Mouse (Mus musculus): ENCODE measurements at regions not wholly inside any gene's neighbourhood (a gene's known extent, or its start where the extent isn't known, plus 50 kb on each side); places are given as distances from the start of the nearest gene placed in this dataset.

- Histone ChIP-seq H3K4me3 (ENCODE audit: low read depth, low read length) (no peak overlapping the region), H3K9me3 (ENCODE audit: low read depth, low read length) (no peaks in the 10 kb centered on the region), H3K27me3 (ENCODE audit: insufficient read depth, low read length) (no peaks in the 10 kb centered on the region), H3K4me2 (no peak overlapping the region), H3K36me3 (ENCODE audit: insufficient read depth) (no peaks in the 10 kb centered on the region), H3K9ac (no peak overlapping the region), H3K27ac (ENCODE audit: low read depth) (no peak overlapping the region), H3K4me1 (ENCODE audit: insufficient read depth) (no peaks in the 10 kb centered on the region)
- DNase-seq = no peak
- no peak for ATAC-seq (ENCODE audit: insufficient read depth)
- no peak for TF ChIP-seq CTCF (IDR thresholded peaks at IDR 0.05; ENCODE audit: low read depth)
- WGBS = 75% methylated on average over 10 of the region's 10 CpGs
Observed at GRCm38 (mm10) chr4:153321085-153321484, 161.5 kb downstream of the Ajap1 start.

DNA sequence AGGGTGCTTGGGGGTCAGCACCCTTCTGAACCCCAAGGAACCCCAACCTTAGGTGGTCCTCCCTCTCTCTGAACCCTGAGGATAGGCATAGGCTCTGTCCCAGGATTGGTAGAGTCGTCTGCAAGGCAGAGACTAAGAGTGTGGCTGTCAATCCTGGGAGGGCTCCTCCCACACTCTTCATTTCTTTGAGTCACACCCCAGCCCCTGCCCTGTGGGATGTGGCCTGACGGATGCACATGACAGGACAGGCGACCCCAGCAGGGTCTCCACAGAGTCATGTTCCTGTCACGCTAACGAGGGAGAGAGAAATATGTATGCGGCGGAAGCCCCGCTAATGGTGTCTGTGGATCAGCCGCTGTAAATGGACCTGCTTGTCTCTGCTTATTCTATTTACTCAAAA, 162.0 kb downstream of the Ajap1 start:
- WGBS = 66% methylated on average over 9 of the region's 9 CpGs
- no peaks in the 10 kb centered on the region for H3K36me3 ChIP-seq (ENCODE audit: insufficient read depth)
- H3K4me1 ChIP-seq (ENCODE audit: insufficient read depth) = no peaks in the 10 kb centered on the region
- no peak overlapping the region for H3K4me2 ChIP-seq
- H3K9me3 ChIP-seq (ENCODE audit: low read depth, low read length) = no peaks in the 10 kb centered on the region
- ATAC-seq (ENCODE audit: insufficient read depth) = no peak
- no peak for TF ChIP-seq CTCF (IDR thresholded peaks at IDR 0.05; ENCODE audit: low read depth)
- no peaks in the 10 kb centered on the region for H3K27me3 ChIP-seq (ENCODE audit: insufficient read depth, low read length)
- H3K27ac ChIP-seq (ENCODE audit: low read depth) = no peak overlapping the region
- no peak overlapping the region for H3K4me3 ChIP-seq (ENCODE audit: low read depth, low read length)
- H3K9ac ChIP-seq = no peak overlapping the region
- DNase-seq = no peak

DNA sequence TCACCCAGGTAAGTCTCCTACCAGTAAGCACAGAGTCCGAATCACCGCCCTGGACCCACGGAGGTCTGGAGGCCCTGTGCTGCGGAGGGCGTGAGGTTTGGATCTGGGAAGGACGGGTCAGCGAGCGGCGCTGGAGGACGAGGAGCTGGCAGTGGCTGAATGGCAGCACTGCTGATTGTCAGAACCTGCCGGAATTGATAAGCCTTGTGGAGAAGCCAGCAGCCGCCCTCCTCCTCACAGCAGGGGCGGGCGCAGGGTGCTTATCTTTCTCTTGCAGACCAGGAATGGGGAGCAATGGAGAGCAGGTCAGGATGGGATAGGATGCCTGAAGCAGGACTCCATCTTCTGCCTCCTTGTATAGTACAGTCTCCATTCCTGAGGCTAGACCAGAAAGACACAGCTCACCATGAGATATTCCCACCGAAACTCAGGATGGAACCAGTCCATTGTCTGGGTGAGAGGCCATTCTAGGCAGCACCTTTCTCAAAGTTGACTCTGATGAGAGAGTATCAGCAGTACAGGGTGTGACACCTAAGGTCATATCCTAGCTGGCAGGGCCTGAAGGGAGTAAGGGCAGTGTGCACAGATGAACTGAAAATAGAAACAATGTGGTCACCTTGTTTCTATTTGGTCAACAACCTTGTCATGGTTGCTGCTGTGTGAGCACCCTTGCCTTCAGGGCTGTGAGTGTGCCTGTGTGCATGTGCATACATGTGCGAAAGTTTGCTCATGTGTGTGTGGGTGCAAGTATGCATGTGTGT, 165.5 kb downstream of the Ajap1 start:
- H3K36me3 ChIP-seq (ENCODE audit: insufficient read depth) = no peaks in the 10 kb centered on the region
- 64% methylated on average over 16 of the region's 16 CpGs for WGBS
- no peak overlapping the region for H3K9ac ChIP-seq
- no peak overlapping the region for H3K4me2 ChIP-seq
- no peaks in the 10 kb centered on the region for H3K4me1 ChIP-seq (ENCODE audit: insufficient read depth)
- no peaks in the 10 kb centered on the region for H3K9me3 ChIP-seq (ENCODE audit: low read depth, low read length)
- ATAC-seq (ENCODE audit: insufficient read depth) (no peak), DNase-seq (no peak)
- no peak overlapping the region for H3K27ac ChIP-seq (ENCODE audit: low read depth)
- TF ChIP-seq CTCF (IDR thresholded peaks at IDR 0.05; ENCODE audit: low read depth) = no peak
- H3K27me3 ChIP-seq (ENCODE audit: insufficient read depth, low read length) = no peaks in the 10 kb centered on the region
- no peak overlapping the region for H3K4me3 ChIP-seq (ENCODE audit: low read depth, low read length)

- no peak overlapping the region for H3K4me3 ChIP-seq (ENCODE audit: low read depth, low read length)
- no peak overlapping the region for H3K4me2 ChIP-seq
- no peaks in the 10 kb centered on the region for H3K4me1 ChIP-seq (ENCODE audit: insufficient read depth)
- 80% methylated on average over 4 of the region's 4 CpGs for WGBS
- H3K9ac ChIP-seq = no peak overlapping the region
- no peak for DNase-seq
- no peak for ATAC-seq (ENCODE audit: insufficient read depth)
- no peaks in the 10 kb centered on the region for H3K9me3 ChIP-seq (ENCODE audit: low read depth, low read length)
- H3K36me3 ChIP-seq (ENCODE audit: insufficient read depth) = no peaks in the 10 kb centered on the region
- no peak for TF ChIP-seq CTCF (IDR thresholded peaks at IDR 0.05; ENCODE audit: low read depth)
- H3K27me3 ChIP-seq (ENCODE audit: insufficient read depth, low read length) = no peaks in the 10 kb centered on the region
- H3K27ac ChIP-seq (ENCODE audit: low read depth) = no peak overlapping the region
Observed at GRCm38 (mm10) chr4:153316519-153316918, 166.1 kb downstream of the Ajap1 start.

DNA sequence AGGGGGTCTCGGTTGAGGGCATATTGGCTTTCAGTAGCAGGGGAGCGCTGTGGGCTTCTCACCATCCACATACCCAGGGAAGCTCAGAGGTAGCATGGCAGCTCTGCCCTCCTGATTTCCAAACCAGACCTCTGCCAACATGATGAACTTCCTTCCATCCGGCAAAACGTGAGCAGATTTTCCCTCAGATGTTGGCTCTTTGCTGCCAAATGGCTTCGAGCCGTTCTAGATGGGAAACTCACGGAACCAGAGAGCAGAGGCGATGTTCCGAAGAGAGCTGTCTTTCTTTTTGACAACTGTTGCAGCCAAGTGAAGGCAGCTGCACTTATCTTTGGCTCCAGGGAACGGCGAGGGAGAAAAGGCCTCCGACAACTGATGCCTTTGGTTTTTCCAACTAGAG, 168.7 kb downstream of the Ajap1 start:
- Histone ChIP-seq H3K27ac (ENCODE audit: low read depth) (no peak overlapping the region), H3K4me1 (ENCODE audit: insufficient read depth) (no peaks in the 10 kb centered on the region), H3K9me3 (ENCODE audit: low read depth, low read length) (no peaks in the 10 kb centered on the region), H3K4me3 (ENCODE audit: low read depth, low read length) (no peak overlapping the region), H3K4me2 (no peak overlapping the region), H3K36me3 (ENCODE audit: insufficient read depth) (no peaks in the 10 kb centered on the region), H3K9ac (no peak overlapping the region), H3K27me3 (ENCODE audit: insufficient read depth, low read length) (no peaks in the 10 kb centered on the region)
- WGBS = 78% methylated on average over 12 of the region's 12 CpGs
- TF ChIP-seq CTCF (IDR thresholded peaks at IDR 0.05; ENCODE audit: low read depth) = no peak
- ATAC-seq (ENCODE audit: insufficient read depth) (no peak), DNase-seq (no peak)

- TF ChIP-seq CTCF (IDR thresholded peaks at IDR 0.05; ENCODE audit: low read depth) = no peak
- no peak overlapping the region for H3K4me3 ChIP-seq (ENCODE audit: low read depth, low read length)
- no peaks in the 10 kb centered on the region for H3K9me3 ChIP-seq (ENCODE audit: low read depth, low read length)
- no peaks in the 10 kb centered on the region for H3K27me3 ChIP-seq (ENCODE audit: insufficient read depth, low read length)
- DNase-seq = no peak
- H3K36me3 ChIP-seq (ENCODE audit: insufficient read depth) = no peaks in the 10 kb centered on the region
- no peaks in the 10 kb centered on the region for H3K4me1 ChIP-seq (ENCODE audit: insufficient read depth)
- no peak overlapping the region for H3K9ac ChIP-seq
- WGBS = 48% methylated on average over 5 of the region's 5 CpGs
- H3K4me2 ChIP-seq = no peak overlapping the region
- no peak for ATAC-seq (ENCODE audit: insufficient read depth)
- no peak overlapping the region for H3K27ac ChIP-seq (ENCODE audit: low read depth)
Observed at GRCm38 (mm10) chr4:153311574-153311973, 171.0 kb downstream of the Ajap1 start.

GRCm38 (mm10) chr4:153310641-153311040, 172.0 kb downstream of the Ajap1 start:
- WGBS = 11% methylated on average over 2 of the region's 2 CpGs
- no peak for TF ChIP-seq CTCF (IDR thresholded peaks at IDR 0.05; ENCODE audit: low read depth)
- Histone ChIP-seq H3K9me3 (ENCODE audit: low read depth, low read length) (no peaks in the 10 kb centered on the region), H3K4me2 (no peak overlapping the region), H3K27me3 (ENCODE audit: insufficient read depth, low read length) (no peaks in the 10 kb centered on the region), H3K9ac (no peak overlapping the region), H3K27ac (ENCODE audit: low read depth) (no peak overlapping the region), H3K4me1 (ENCODE audit: insufficient read depth) (no peaks in the 10 kb centered on the region), H3K4me3 (ENCODE audit: low read depth, low read length) (no peak overlapping the region), H3K36me3 (ENCODE audit: insufficient read depth) (no peaks in the 10 kb centered on the region)
- ATAC-seq (ENCODE audit: insufficient read depth) (no peak; the same call in 1 of the 2 replicates), DNase-seq (no peak)
